Mouse (Mus musculus) A20 (cell line): ENCODE data around the gene Il17ra.

ENCODE experiments used
- DNase-seq: peaks from one replicate; pipeline ENCODE4 v3.0.0-alpha.2; 2011; ENCODE audit warnings: low read depth, low spot score

Il17ra gene

DNA sequence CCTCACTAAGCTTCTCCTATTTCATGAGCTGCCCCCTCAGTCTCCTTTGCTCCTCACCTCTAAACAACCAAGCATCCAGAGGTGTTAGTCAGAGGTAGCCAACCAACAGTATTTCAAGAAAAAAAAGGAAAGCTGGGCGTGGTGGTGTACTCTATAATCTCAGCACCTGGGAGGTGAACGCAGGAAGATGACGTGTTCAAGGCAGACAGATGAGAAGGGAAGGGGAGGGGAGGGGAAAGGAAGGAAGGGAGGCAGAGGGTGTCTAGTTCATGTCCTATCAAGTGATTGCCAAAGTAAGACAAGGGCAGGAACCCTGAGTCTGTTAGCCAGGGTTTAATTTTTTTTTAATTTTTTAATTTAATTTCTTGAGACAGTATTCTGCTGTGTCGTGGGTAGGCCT is 45.6 kb downstream of the Il17ra start:
- no peak for DNase-seq

DNA sequence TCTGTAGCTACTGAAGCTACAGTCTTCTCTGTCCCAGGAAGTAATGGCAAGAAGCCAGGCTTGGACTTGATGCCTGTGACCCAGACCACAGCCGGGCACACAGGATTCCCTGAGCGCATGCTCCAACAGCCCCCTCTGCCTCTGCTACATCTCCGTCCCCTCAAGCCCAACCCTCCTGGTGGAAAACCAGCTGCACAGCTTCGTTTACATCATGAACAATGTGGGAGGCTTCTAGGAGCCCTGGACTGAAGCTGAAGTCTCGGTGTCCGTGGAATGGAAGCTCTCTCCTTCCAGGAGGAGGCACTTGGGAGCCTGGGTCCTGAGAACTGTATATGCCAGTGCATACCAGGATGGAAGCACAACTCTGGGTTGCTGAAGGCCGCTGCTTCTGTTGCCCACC is 46.9 kb downstream of the Il17ra start:
- no peak for DNase-seq

GRCm38 (mm10) chr6:120510425-120510824 is 47.4 kb downstream of the Il17ra start:
- DNase-seq, result no peak

DNA sequence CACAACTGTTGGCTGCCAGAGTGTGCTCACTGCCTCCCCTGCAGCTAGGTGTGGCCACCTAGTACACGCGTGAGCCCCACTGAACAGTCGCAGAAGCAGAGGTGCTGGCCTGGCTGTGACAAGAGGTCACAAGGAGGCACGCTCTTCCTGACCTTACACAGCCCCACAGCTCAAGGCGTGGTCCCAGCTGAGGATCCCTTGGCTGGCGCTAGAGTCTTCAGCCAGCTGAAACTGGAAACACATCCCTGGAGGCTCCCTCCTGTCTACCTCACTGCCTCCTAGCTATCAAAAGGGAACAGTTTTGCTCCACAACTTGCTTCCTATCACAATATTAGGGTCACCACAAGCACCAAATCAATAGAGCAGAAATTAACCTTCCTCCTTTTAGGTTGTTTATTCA is 48.2 kb downstream of the Il17ra start:
- DNase-seq, result no peak

DNA sequence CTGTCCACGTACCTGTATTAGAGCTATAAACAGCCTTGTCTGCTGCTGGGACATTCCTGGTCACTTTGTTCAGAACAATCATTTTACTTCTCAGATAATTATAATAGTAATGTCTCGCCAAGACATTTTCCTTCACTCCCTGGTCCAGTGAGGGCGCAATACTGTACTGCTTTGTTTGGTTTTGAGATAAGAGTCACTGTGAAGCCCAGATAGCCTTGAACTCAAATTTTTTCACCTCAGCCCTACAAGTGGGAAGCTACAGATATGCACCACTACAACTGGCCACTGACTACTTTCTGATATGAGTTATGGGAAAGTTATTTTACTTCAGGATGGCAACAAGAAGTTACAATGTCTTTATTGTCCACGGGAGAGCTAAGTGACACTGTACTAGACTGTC is 53.4 kb downstream of the Il17ra start:
- no peak for DNase-seq

DNA sequence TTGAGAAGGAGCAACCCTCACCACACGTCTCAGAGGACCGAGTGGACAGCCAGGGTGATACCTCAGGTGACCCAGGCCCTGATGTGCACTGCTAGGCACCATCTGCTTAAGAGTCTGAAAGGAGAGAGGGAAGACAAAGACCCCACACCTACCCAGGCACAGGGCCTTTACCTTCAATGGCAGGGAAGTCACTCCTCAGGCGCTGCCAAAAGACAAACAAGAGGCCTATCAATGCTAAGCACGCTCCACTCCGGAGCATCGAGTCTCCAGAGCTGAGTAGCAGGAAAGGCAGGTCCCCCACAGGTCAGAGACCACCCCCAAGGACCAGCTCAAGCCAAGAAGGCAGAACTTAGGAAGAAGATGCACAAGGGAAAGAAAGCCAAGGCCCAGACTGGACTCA is 53.8 kb downstream of the Il17ra start:
- no peak for DNase-seq

DNA sequence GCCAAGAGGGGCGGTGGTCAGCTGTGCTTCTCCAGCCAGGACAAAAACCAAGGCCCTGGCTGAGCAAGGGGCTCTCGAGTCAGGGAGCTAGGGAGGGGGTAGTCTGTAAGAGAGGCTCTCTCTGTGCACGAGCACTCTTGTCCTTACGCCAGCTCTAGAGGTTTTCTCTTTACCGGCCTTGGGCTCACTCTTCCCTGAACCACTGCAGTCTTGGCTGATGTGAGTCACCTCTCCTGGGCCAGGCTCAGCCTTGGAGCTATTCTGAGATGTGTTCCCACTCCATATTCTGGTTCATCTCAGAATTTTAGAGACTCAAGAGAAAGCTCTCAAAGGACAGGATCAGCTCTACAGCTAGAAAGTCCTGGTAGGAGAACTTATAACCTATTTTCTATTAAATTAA is 54.3 kb downstream of the Il17ra start:
- DNase-seq, result no peak

GRCm38 (mm10) chr6:120519647-120520046 is 56.6 kb downstream of the Il17ra start:
- no peak for DNase-seq

DNA sequence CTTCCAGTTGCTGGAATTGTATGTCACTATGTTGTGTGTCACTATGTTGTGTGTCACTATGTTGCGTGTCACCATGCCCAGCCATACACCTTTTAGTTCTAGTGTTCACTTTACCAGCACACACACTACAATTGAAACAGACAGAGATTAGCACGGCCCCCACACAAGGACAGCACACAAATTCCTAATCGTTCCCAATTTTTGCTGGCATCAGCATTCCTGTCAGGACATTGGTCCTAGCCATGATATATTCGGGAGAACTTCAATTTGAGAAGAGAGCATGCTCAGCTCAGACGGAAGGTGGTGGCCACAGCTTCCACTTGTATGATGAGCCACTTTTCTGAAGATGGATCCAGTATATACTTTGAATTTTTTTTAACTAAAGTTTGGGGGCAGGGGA is 61.7 kb downstream of the Il17ra start:
- DNase-seq, result no peak

DNA sequence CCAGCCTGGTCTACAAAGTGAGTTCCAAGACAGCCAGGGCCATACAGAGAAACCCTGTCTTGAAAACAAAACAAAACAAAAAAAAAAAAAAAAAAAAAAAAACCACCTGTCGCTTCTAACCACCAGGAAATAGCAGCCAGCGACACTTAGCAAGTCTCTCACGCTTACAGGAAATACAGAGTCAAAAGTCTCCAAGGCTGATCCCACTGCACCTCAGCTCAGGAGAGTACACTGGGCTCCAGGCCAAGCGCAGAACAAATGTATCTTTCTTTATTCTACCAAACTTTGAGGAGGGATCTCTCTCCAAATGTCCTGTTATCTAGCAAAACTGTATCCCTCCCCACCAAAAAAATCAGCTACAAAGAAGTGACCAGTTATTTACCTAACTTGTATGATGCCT is 66.1 kb downstream of the Il17ra start:
- no peak for DNase-seq

DNA sequence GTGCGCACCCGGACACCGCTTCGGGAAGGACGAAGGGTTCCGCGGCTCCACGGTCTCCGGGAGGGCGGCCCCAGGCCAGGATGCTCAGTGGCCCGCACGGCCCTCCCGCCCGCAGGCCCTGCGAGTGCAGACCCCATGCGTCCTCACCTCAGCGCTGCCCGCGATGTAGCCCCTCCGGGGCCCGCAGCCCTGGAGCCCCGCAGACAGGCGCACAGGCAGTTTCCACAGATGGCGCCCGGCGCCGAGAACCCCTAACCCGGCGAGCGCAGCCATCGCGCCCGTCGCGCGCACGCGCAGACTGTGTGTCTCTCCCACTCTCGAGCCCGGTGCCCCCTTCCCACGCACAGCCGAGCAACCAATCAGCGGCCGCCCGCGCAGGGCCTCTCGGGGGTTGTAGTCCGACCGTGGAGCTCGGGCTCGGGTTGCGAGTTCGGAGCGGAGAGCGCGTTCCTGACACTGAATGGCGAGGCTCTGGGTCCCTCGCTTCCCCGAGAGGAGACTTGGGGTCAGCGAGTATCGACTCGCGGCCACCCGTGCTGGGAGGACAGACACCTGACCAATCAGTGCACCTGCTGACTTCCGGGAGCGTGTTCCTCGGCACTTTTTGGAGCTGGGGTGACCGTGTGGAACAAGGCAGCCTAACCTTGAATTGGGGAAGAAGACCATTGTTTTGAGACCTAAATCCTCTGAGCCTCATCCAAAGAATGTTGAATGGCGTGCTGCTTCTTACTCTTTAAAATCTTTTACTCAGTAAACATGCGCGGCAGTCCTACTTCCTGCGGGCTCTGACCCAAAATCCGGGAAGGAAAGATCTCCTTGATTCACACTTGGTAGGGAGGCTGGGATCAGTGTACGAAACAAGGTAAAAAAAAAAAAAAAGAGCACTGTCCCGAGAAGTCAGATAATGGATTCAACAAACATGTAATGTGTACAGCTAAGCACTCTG is 68.2 kb downstream of the Il17ra start, which contains the start of gene Hdhd5:
Gene Hdhd5, minus strand, starts transcription at position 300 of the 946 bp plus-strand sequence.
- peak; percentile 95 for DNase-seq

GRCm38 (mm10) chr6:120532594-120532993 is 69.5 kb downstream of the Il17ra start:
- DNase-seq, result no peak

GRCm38 (mm10) chr6:120536337-120536736 is 73.3 kb downstream of the Il17ra start:
- DNase-seq, result peak; percentile 44
